Comparison of ENCODE assay signal across 1 mouse cellular context in the genomic region with DNA sequence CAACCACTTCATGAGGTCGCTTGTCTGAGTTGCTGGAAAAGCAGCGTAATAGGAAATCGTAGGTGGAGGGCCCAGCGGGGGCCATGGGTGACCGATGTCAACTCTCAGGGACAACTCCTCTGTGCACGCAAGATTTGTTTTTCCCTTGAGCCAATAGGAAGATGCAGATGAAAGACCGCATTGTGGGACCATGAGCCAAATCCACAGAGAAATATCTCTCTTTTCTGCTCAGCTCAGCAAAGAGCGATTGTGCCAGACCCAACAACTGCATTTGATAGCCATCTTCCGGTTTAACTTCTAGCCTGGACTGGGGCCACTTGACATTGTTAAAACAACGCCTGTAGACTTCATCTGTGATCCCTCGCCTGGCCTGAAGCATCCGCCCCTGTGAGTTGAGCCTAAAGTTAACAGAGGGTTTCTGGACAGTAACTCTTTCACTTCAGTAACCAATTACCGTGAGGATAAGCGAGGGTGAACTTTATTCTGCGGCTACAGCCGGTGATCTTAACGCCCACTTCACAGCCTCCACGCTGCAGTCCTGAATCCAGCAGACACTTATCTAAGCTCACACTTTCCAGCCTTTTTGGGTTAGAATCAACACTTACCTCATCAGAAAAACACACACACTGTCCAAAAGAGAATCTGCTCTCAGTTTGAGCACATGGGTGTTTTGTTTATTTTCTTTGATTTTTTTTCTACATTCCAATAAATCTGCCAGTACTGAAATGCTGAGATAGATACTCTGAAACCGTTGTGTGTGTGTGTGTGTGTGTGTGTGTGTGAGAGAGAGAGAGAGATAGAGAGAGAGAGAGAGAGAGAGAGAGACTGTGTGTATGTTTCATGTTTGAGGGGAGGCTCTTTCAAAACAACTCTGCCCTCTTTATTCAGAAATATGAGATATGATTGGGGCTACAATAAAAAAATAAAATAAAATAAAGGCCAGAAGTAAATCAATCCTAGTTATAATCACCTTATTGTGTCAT.
TF ChIP-seq lines count a peak whose summit lies in the region.

No protein-coding gene starts in this region.

TF ChIP-seq in MEL, 35 proteins besides CTCF, POLR2A, EP300 and RAD21 (continued from another document):
- TF ChIP-seq RCOR1 (IDR thresholded peaks at IDR 0.05; ENCODE audit: low read depth, low read length) (peak; percentile 85), MYC (IDR thresholded peaks at IDR 0.05; ENCODE audit: low read depth, low read length) (peak; percentile 35; the same call in 1 of the 2 replicates), SIN3A (IDR thresholded peaks at IDR 0.05; ENCODE audit: low read length) (peak; percentile 81), TCF12 (IDR thresholded peaks at IDR 0.05; ENCODE audit: low read depth, low read length) (peak; percentile 81), TAL1 (IDR thresholded peaks at IDR 0.05; ENCODE audit: low read length) (no peak; the same call in 1 of the 2 replicates), UBTF (IDR thresholded peaks at IDR 0.05; ENCODE audit: borderline replicate concordance, insufficient read depth, low read depth, low read length) (no peak), SMC3 (IDR thresholded peaks at IDR 0.05; ENCODE audit: low read depth, low read length) (no peak), POLR2AphosphoS5 (IDR thresholded peaks at IDR 0.05; ENCODE audit: borderline replicate concordance, low read depth, low read length) (no peak), E2F4 (IDR thresholded peaks at IDR 0.05; ENCODE audit: borderline replicate concordance, low read depth, low read length) (no peak), NRF1 (IDR thresholded peaks at IDR 0.05; ENCODE audit: insufficient read depth, low read depth, low read length, poor library complexity, severe bottlenecking) (no peak), CHD1 (IDR thresholded peaks at IDR 0.05; ENCODE audit: low read depth, low read length) (peak; percentile 8), USF1 (IDR thresholded peaks at IDR 0.05; ENCODE audit: low read depth, low read length) (no peak), MYB (IDR thresholded peaks at IDR 0.05; ENCODE audit: low read depth, low read length) (peak; percentile 71; the same call in 1 of the 2 replicates), ETS1 (IDR thresholded peaks at IDR 0.05; ENCODE audit: low read depth, low read length) (peak; percentile 95), BHLHE40 (IDR thresholded peaks at IDR 0.05; ENCODE audit: borderline replicate concordance, low read depth, low read length) (no peak)
